Mouse (Mus musculus): ENCODE data around the gene Scgb2b2.

- TF ChIP-seq CTCF (IDR thresholded peaks at IDR 0.05; ENCODE audit: extremely low read depth, insufficient read depth, low read length) (no peak), POLR2A (IDR thresholded peaks at IDR 0.05; ENCODE audit: extremely low read depth, insufficient read depth, low read length) (no peak)
Measured at GRCm38 (mm10) chr7:31291721-31292120, 1.4 kb downstream of the Scgb2b2 start, which contains the start of gene Scgb1b2.
